Mouse (Mus musculus) activated CD4-positive, CD25-positive, alpha-beta regulatory T cell, adult 9 weeks (primary cell): Measurements from ENCODE around the gene Hnrnpdl. TPM values are rescaled to one million over a fixed set of nuclear protein-coding genes. Genes with fewer than 3 reads are reported as not detected.

Experiments used
- polyA plus RNA-seq: library from polyadenylated mRNA; unstranded; fragments of 100-300 nt; shearing (Covaris generic); gene quantifications from one replicate; pipeline ENCODE4 v1.2.1, GENCODE M21; 2017

Hnrnpdl gene
- 115 TPM for polyA plus RNA-seq

GRCm38 (mm10) chr5:100039602-100040142 is at the start of gene Hnrnpdl, which contains the start of gene Enoph1:
TSS of gene Hnrnpdl (minus strand) at chr5:100039664.
TSS of gene Enoph1 (plus strand) at chr5:100039985.

Other genes starting within 250 kb of the Hnrnpdl start
- gene Vamp9, start 133.4 kb downstream of the Hnrnpdl start, polyA plus RNA-seq, result not detected
- 15.4 TPM for gene Hnrnpd, start 60.7 kb downstream of the Hnrnpdl start, polyA plus RNA-seq
- gene 4930524J08Rik, start 60.6 kb downstream of the Hnrnpdl start, polyA plus RNA-seq, result not detected
- 34.7 TPM for gene Enoph1, start 321 bp upstream of the Hnrnpdl start, polyA plus RNA-seq
- 0.24 TPM for gene Tmem150c, start 120.1 kb upstream of the Hnrnpdl start, polyA plus RNA-seq